ENCODE assay signal across 15 mouse cellular contexts in the genomic region with DNA sequence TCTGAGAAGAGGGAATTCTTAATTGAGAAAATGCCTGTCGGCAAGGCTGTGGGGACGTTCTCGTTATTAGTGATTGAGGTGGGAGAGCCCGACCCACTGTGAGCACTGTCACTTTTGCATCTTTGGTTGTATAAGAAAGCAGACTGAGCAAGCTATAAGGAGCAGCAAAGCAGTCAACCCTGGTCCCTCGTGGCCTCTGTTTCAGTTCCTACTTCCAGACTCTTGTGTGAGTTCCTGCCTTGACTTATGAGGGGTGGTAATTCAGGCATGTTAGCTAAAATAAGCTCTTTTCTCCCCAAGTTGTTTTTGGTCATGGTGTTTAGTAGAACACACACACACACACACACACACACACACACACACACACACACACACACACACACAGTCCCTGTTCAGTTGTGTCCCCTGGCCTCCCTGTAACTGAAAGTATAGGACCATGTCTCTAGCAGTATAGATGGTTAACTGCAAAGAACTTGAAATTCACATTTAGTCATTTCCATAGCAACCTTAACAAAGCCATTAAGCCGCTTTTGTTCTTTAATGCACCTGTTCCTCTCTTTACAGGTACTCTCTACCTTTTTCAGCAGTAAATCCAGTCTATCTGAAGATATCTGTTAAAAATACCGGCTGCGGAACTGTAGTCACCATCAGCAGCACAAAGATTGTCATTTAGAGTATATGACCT. TPM values are rescaled to one million over a fixed set of nuclear protein-coding genes. Genes with fewer than 3 reads are reported as not detected.
"Had no signal": no experiment of that assay in that cellular context is flagged by ENCODE, and none has a peak within 500 bp of the region (broad histone marks: within the 10 kb centered on the region; RNA-seq: fewer than 3 reads in every experiment).

No protein-coding gene starts in this region.

- H3K36me3 ChIP-seq: limb, embryonic 15.5 days; liver, embryonic 13.5 days; lung, embryonic 15.5 days; midbrain, embryonic 12.5 days; neural tube, embryonic 13.5 days; stomach, embryonic 15.5 days had no signal

- DNase-seq: kidney, postnatal 14 days; liver, embryonic 13.5 days; liver, postnatal 0 days; lung, postnatal 14 days; right cerebral cortex, adult 18-20 months; right cerebral cortex, postnatal 25 days; thymus, adult 2 months; thymus, postnatal 25 days had no signal

- H3K9me3 ChIP-seq: limb, embryonic 15.5 days; liver, embryonic 13.5 days; lung, embryonic 15.5 days; midbrain, embryonic 12.5 days; neural tube, embryonic 13.5 days; stomach, embryonic 15.5 days had no signal

- H3K4me1 ChIP-seq: limb, embryonic 15.5 days; liver, embryonic 13.5 days; lung, embryonic 15.5 days; midbrain, embryonic 12.5 days; stomach, embryonic 15.5 days had no signal

- H3K27ac ChIP-seq: limb, embryonic 15.5 days; liver, embryonic 13.5 days; lung, embryonic 15.5 days; macrophage; midbrain, embryonic 12.5 days; neural tube, embryonic 13.5 days; stomach, embryonic 15.5 days had no signal

- H3K4me3 ChIP-seq: limb, embryonic 15.5 days; liver, embryonic 13.5 days; lung, embryonic 15.5 days; midbrain, embryonic 12.5 days; neural tube, embryonic 13.5 days; stomach, embryonic 15.5 days had no signal

- H3K4me2 ChIP-seq: limb, embryonic 15.5 days; liver, embryonic 13.5 days; lung, embryonic 15.5 days; midbrain, embryonic 12.5 days; neural tube, embryonic 13.5 days; stomach, embryonic 15.5 days had no signal

- H3K9ac ChIP-seq: limb, embryonic 15.5 days; liver, embryonic 13.5 days; liver, postnatal 0 days; lung, embryonic 15.5 days; midbrain, embryonic 12.5 days; neural tube, embryonic 13.5 days; stomach, embryonic 15.5 days had no signal

- H3K27me3 ChIP-seq: limb, embryonic 15.5 days; liver, embryonic 13.5 days; lung, embryonic 15.5 days; midbrain, embryonic 12.5 days; neural tube, embryonic 13.5 days; stomach, embryonic 15.5 days had no signal

RNA-seq across cellular contexts. Expression of gene Igfbp7, which starts 36.2 kb away (rescaled TPM):
- total RNA-seq: megakaryocyte-erythroid progenitor cell, adult 5-6 weeks had no signal
